Mouse (Mus musculus): ENCODE data around the gene Suclg2. TPM values are rescaled to one million over a fixed set of nuclear protein-coding genes. Genes with fewer than 3 reads are reported as not detected.
"Not testable (repeated sequence)": the region's sequence is repeated elsewhere in the genome, so short reads cannot be mapped to it uniquely, and the experiment has no call there.

Suclg2 gene
- polyA plus RNA-seq, 1 experiment from 2014 or later = 16.8 TPM

- H3K36me3 ChIP-seq = no peaks in the 10 kb centered on the region
- H3K4me2 ChIP-seq = no peak overlapping the region
- no peak overlapping the region; the same call in 1 of the 2 replicates for H3K27ac ChIP-seq (replicated peaks)
- ATAC-seq (ENCODE audit: low read depth) = no peak
- no peak overlapping the region for H3K4me3 ChIP-seq
- H3K4me1 ChIP-seq (replicated peaks) = peaks cover 8% of the 10 kb centered on the region; the same call in 1 of the 2 replicates
- H3K9ac ChIP-seq = no peak overlapping the region
- H3K27me3 ChIP-seq = no peaks in the 10 kb centered on the region
- H3K9me3 ChIP-seq = no peaks in the 10 kb centered on the region
- WGBS = 72% methylated on average over 3 of the region's 3 CpGs
Measured at GRCm38 (mm10) chr6:95612412-95613022, 106.1 kb downstream of the Suclg2 start.

GRCm38 (mm10) chr6:95611059-95611458 lies 107.5 kb downstream of the Suclg2 start:
- WGBS = 88% methylated on average over 3 of the region's 3 CpGs
- no peaks in the 10 kb centered on the region for H3K27me3 ChIP-seq
- no peak for ATAC-seq (ENCODE audit: low read depth)
- H3K4me3 ChIP-seq = no peak overlapping the region
- no peak overlapping the region for H3K9ac ChIP-seq
- H3K36me3 ChIP-seq = no peaks in the 10 kb centered on the region
- no peaks in the 10 kb centered on the region for H3K9me3 ChIP-seq
- H3K4me2 ChIP-seq = no peak overlapping the region
- H3K4me1 ChIP-seq (replicated peaks) = peaks cover 8% of the 10 kb centered on the region; the same call in 1 of the 2 replicates
- no peak overlapping the region for H3K27ac ChIP-seq (replicated peaks)

GRCm38 (mm10) chr6:95608123-95608522 lies 110.5 kb downstream of the Suclg2 start:
- 84% methylated on average over 3 of the region's 3 CpGs for WGBS
- no peak for ATAC-seq (ENCODE audit: low read depth)
- H3K4me2 ChIP-seq = no peak overlapping the region
- no peaks in the 10 kb centered on the region for H3K9me3 ChIP-seq
- no peaks in the 10 kb centered on the region for H3K27me3 ChIP-seq
- peaks cover 5% of the 10 kb centered on the region; the same call in 1 of the 2 replicates for H3K4me1 ChIP-seq (replicated peaks)
- H3K36me3 ChIP-seq = no peaks in the 10 kb centered on the region
- no peak overlapping the region for H3K4me3 ChIP-seq
- H3K27ac ChIP-seq (replicated peaks) = no peak overlapping the region
- no peak overlapping the region for H3K9ac ChIP-seq

GRCm38 (mm10) chr6:95600731-95601130 lies 117.9 kb downstream of the Suclg2 start:
- not testable (repeated sequence) for H3K4me1 ChIP-seq (replicated peaks); H3K9ac ChIP-seq; H3K27me3 ChIP-seq; H3K27ac ChIP-seq (replicated peaks); H3K9me3 ChIP-seq; ATAC-seq (ENCODE audit: low read depth); H3K4me3 ChIP-seq; H3K36me3 ChIP-seq; H3K4me2 ChIP-seq
- WGBS = 93% methylated on average over 8 of the region's 8 CpGs

- WGBS = 74% methylated on average over 15 of the region's 15 CpGs
- H3K36me3 ChIP-seq = no peaks in the 10 kb centered on the region
Measured at GRCm38 (mm10) chr6:95596766-95597750, 121.5 kb downstream of the Suclg2 start.

GRCm38 (mm10) chr6:95595852-95596251 lies 122.7 kb downstream of the Suclg2 start:
- Histone ChIP-seq H3K27ac (replicated peaks) (no peak overlapping the region), H3K9me3 (no peaks in the 10 kb centered on the region), H3K9ac (no peak overlapping the region), H3K27me3 (no peaks in the 10 kb centered on the region), H3K4me2 (no peak overlapping the region), H3K4me1 (replicated peaks) (peaks cover 6% of the 10 kb centered on the region; the same call in 1 of the 2 replicates), H3K4me3 (no peak overlapping the region), H3K36me3 (no peaks in the 10 kb centered on the region)
- ATAC-seq (ENCODE audit: low read depth) = no peak
- whole genome bisulfite sequencing = 79% methylated on average over 2 of the region's 2 CpGs

More at GRCm38 (mm10) chr6:95596766-95597750, 121.5 kb downstream of the Suclg2 start:
- no peaks in the 10 kb centered on the region for H3K9me3 ChIP-seq
- no peak for ATAC-seq (ENCODE audit: low read depth)
- H3K27ac ChIP-seq (replicated peaks) = no peak overlapping the region
- no peak overlapping the region for H3K4me3 ChIP-seq
- no peak overlapping the region for H3K4me2 ChIP-seq
- H3K4me1 ChIP-seq (replicated peaks) = peaks cover 6% of the 10 kb centered on the region; the same call in 1 of the 2 replicates
- no peaks in the 10 kb centered on the region for H3K27me3 ChIP-seq
- H3K9ac ChIP-seq = no peak overlapping the region

GRCm38 (mm10) chr6:95594239-95594638 lies 124.4 kb downstream of the Suclg2 start:
- peaks cover 10% of the 10 kb centered on the region for H3K4me1 ChIP-seq (replicated peaks)
- H3K36me3 ChIP-seq = no peaks in the 10 kb centered on the region
- H3K27ac ChIP-seq (replicated peaks) = no peak overlapping the region
- H3K4me3 ChIP-seq = no peak overlapping the region
- no peak for ATAC-seq (ENCODE audit: low read depth)
- WGBS = 81% methylated on average over 4 of the region's 4 CpGs
- no peak overlapping the region for H3K4me2 ChIP-seq
- H3K9ac ChIP-seq = no peak overlapping the region
- no peaks in the 10 kb centered on the region for H3K9me3 ChIP-seq
- no peaks in the 10 kb centered on the region for H3K27me3 ChIP-seq

- WGBS = 95% methylated on average over 6 of the region's 6 CpGs
- peaks cover 10% of the 10 kb centered on the region for H3K4me1 ChIP-seq (replicated peaks)
- no peaks in the 10 kb centered on the region for H3K36me3 ChIP-seq
- no peak overlapping the region for H3K4me2 ChIP-seq
- no peaks in the 10 kb centered on the region for H3K27me3 ChIP-seq
- H3K27ac ChIP-seq (replicated peaks) = no peak overlapping the region
- no peak for ATAC-seq (ENCODE audit: low read depth)
- no peak overlapping the region for H3K4me3 ChIP-seq
- no peaks in the 10 kb centered on the region for H3K9me3 ChIP-seq
- no peak overlapping the region for H3K9ac ChIP-seq
Measured at GRCm38 (mm10) chr6:95592396-95592795, 126.2 kb downstream of the Suclg2 start.

- peaks cover 4% of the 10 kb centered on the region for H3K4me1 ChIP-seq (replicated peaks)
- 14% methylated on average over 4 of the region's 4 CpGs for WGBS
- no peak for ATAC-seq (ENCODE audit: low read depth)
- H3K4me3 ChIP-seq = no peak overlapping the region
- H3K4me2 ChIP-seq = no peak overlapping the region
- no peak overlapping the region for H3K9ac ChIP-seq
- no peaks in the 10 kb centered on the region for H3K36me3 ChIP-seq
- H3K27ac ChIP-seq (replicated peaks) = no peak overlapping the region
- H3K9me3 ChIP-seq = no peaks in the 10 kb centered on the region
- no peaks in the 10 kb centered on the region for H3K27me3 ChIP-seq
Measured at GRCm38 (mm10) chr6:95590463-95590862, 128.1 kb downstream of the Suclg2 start.

- Histone ChIP-seq H3K4me1 (replicated peaks) (peaks cover 4% of the 10 kb centered on the region), H3K4me3 (no peak overlapping the region), H3K27me3 (no peaks in the 10 kb centered on the region), H3K27ac (replicated peaks) (no peak overlapping the region), H3K9me3 (no peaks in the 10 kb centered on the region), H3K9ac (no peak overlapping the region), H3K36me3 (no peaks in the 10 kb centered on the region), H3K4me2 (no peak overlapping the region)
- no peak for ATAC-seq (ENCODE audit: low read depth)
- WGBS = 58% methylated on average over 6 of the region's 6 CpGs
Measured at GRCm38 (mm10) chr6:95587108-95587796, 131.3 kb downstream of the Suclg2 start.

- Histone ChIP-seq H3K4me2 (no peak overlapping the region), H3K27me3 (no peaks in the 10 kb centered on the region), H3K9me3 (no peaks in the 10 kb centered on the region), H3K9ac (no peak overlapping the region), H3K36me3 (no peaks in the 10 kb centered on the region), H3K27ac (replicated peaks) (no peak overlapping the region), H3K4me3 (no peak overlapping the region), H3K4me1 (replicated peaks) (no peaks in the 10 kb centered on the region)
- WGBS = 68% methylated on average over 3 of the region's 3 CpGs
- ATAC-seq (ENCODE audit: low read depth) = no peak
Measured at GRCm38 (mm10) chr6:95581893-95582292, 136.7 kb downstream of the Suclg2 start.

- H3K36me3 ChIP-seq = no peaks in the 10 kb centered on the region
- H3K27ac ChIP-seq (replicated peaks) = no peak overlapping the region
- no peaks in the 10 kb centered on the region for H3K27me3 ChIP-seq
- H3K4me1 ChIP-seq (replicated peaks) = peaks cover 9% of the 10 kb centered on the region
- H3K9me3 ChIP-seq = no peaks in the 10 kb centered on the region
- H3K4me3 ChIP-seq = no peak overlapping the region
- H3K9ac ChIP-seq = no peak overlapping the region
- WGBS = 85% methylated on average over 4 of the region's 4 CpGs
- no peak overlapping the region for H3K4me2 ChIP-seq
- ATAC-seq (ENCODE audit: low read depth) = no peak
Measured at GRCm38 (mm10) chr6:95579792-95580191, 138.8 kb downstream of the Suclg2 start.

All from neural tube, embryonic 13.5 days (tissue).